Mouse (Mus musculus) testis, postnatal 10 days (tissue): ENCODE measurements at regions not wholly inside any gene's neighbourhood (a gene's known extent, or its start where the extent isn't known, plus 50 kb on each side); places are given as distances from the start of the nearest gene placed in this dataset.
"Not testable (repeated sequence)": the region's sequence is repeated elsewhere in the genome, so short reads cannot be mapped to it uniquely, and the experiment has no call there.

Source experiments
- DNase-seq: peaks from one replicate; pipeline ENCODE4 v3.0.0; 2021; ENCODE audit warnings: low spot score

GRCm38 (mm10) chr13:11030874-11031273 lies 670.2 kb upstream of the Chrm3 start:
- DNase-seq: not testable (repeated sequence)

GRCm38 (mm10) chr13:11030381-11030780 lies 669.7 kb upstream of the Chrm3 start:
- no peak for DNase-seq

GRCm38 (mm10) chr13:11025918-11026317 lies 665.3 kb upstream of the Chrm3 start:
- no peak for DNase-seq

- no peak for DNase-seq
Observed at GRCm38 (mm10) chr13:11024441-11024840, 663.8 kb upstream of the Chrm3 start.

- no peak for DNase-seq
Observed at GRCm38 (mm10) chr13:11017584-11017983, 656.9 kb upstream of the Chrm3 start.

GRCm38 (mm10) chr13:11005374-11005773 lies 644.7 kb upstream of the Chrm3 start:
- no peak for DNase-seq

GRCm38 (mm10) chr13:10991151-10991550 lies 630.5 kb upstream of the Chrm3 start:
- no peak for DNase-seq

GRCm38 (mm10) chr13:10990503-10991025 lies 629.9 kb upstream of the Chrm3 start:
- DNase-seq: no peak

- DNase-seq: no peak
Observed at GRCm38 (mm10) chr13:10989095-10989814, 628.6 kb upstream of the Chrm3 start.

- DNase-seq: no peak
Observed at GRCm38 (mm10) chr13:10983736-10984135, 623.1 kb upstream of the Chrm3 start.

- DNase-seq: no peak
Observed at GRCm38 (mm10) chr13:10982543-10982942, 621.9 kb upstream of the Chrm3 start.

- no peak for DNase-seq
Observed at GRCm38 (mm10) chr13:10971932-10972331, 611.3 kb upstream of the Chrm3 start.

GRCm38 (mm10) chr13:10970721-10971120 lies 610.1 kb upstream of the Chrm3 start:
- DNase-seq: no peak

- DNase-seq: no peak
Observed at GRCm38 (mm10) chr13:10952923-10953322, 592.3 kb upstream of the Chrm3 start.

- DNase-seq: not testable (repeated sequence)
Observed at GRCm38 (mm10) chr13:10950658-10951057, 590.0 kb upstream of the Chrm3 start.

- DNase-seq: no peak
Observed at GRCm38 (mm10) chr13:10947398-10947797, 586.8 kb upstream of the Chrm3 start.

- no peak for DNase-seq
Observed at GRCm38 (mm10) chr13:10943877-10944276, 583.2 kb upstream of the Chrm3 start.

- peak; percentile 69 for DNase-seq
Observed at GRCm38 (mm10) chr13:10942031-10942655, 581.5 kb upstream of the Chrm3 start.

- DNase-seq: no peak
Observed at GRCm38 (mm10) chr13:10938233-10938632, 577.6 kb upstream of the Chrm3 start.

- DNase-seq: no peak
Observed at GRCm38 (mm10) chr13:10930741-10931140, 570.1 kb upstream of the Chrm3 start.

- DNase-seq: no peak
Observed at GRCm38 (mm10) chr13:10914377-10914776, 553.7 kb upstream of the Chrm3 start.

- DNase-seq: no peak
Observed at GRCm38 (mm10) chr13:10909122-10909751, 548.6 kb upstream of the Chrm3 start.

GRCm38 (mm10) chr13:10867864-10868263 lies 507.2 kb upstream of the Chrm3 start:
- no peak for DNase-seq
